In genomic region chr11:19997940-19998339, GRCm38 (mm10) we compare ENCODE assay signal across 11 mouse cellular contexts.
DNase-seq lines count a peak whose midpoint lies in the region; ATAC-seq and TF ChIP-seq lines count a peak whose summit lies in the region.
"Had no signal": no experiment of that assay in that cellular context is flagged by ENCODE, and none has a peak within 500 bp of the region (broad histone marks: within the 10 kb centered on the region; RNA-seq: fewer than 3 reads in every experiment).

No protein-coding gene starts in this region.

- H3K4me1 ChIP-seq in liver, postnatal 0 days (ENCODE audit: insufficient read depth): peaks cover 29% of the 10 kb centered on the region

- peaks cover 5% of the 10 kb centered on the region for H3K36me3 ChIP-seq in liver, postnatal 0 days (replicated peaks; ENCODE audit: insufficient read depth, low read length)

- H3K4me3 ChIP-seq in gastrocnemius, adult 2 months: 0 out of 2 replicates have a peak overlapping the region, but pooled peaks have one; percentile 17
- H3K4me3 ChIP-seq in liver, postnatal 0 days (ENCODE audit: low read depth, low read length): no peak overlapping the region
- H3K4me3 ChIP-seq: heart, embryonic 15.5 days; neural tube, embryonic 13.5 days had no signal

- intact Hi-C loops in gastrocnemius, adult 2 months (cut with DNase I): no loop called here

- no peaks in the 10 kb centered on the region for H3K9me3 ChIP-seq in liver, postnatal 0 days (ENCODE audit: low read length)
- H3K9me3 ChIP-seq: heart, embryonic 15.5 days; neural tube, embryonic 13.5 days had no signal

- no peak for DNase-seq in gastrocnemius, adult 2 months
- DNase-seq in gastrocnemius, postnatal 25 days: no peak
- peak; percentile 54 for DNase-seq in lung, postnatal 10 days
- no peak for DNase-seq in lung, postnatal 14 days
- DNase-seq in c-Kit-positive CD71-negative TER-119-negative erythroid progenitor cells, embryonic 14.5 days (ENCODE audit: low read depth): peak; percentile 49
- DNase-seq in liver, postnatal 0 days: peak; percentile 48
- DNase-seq in right cerebral cortex, postnatal 25 days: no peak
- DNase-seq: cerebellum, adult 8-10 months had no signal

- ATAC-seq in liver, postnatal 0 days: peak; percentile 22; the same call in 1 of the 2 replicates
- no peak for ATAC-seq in erythroblast, adult 5-6 weeks (replicated peaks; ENCODE audit: low FRiP score, poor library complexity, severe bottlenecking)

- no peak for TF ChIP-seq CTCF in gastrocnemius, adult 2 months (IDR thresholded peaks at IDR 0.05)
- TF ChIP-seq CTCF in liver, postnatal 0 days (IDR thresholded peaks at IDR 0.05; ENCODE audit: low read depth): no peak

- H3K9ac ChIP-seq in liver, postnatal 0 days (replicated peaks): no peak overlapping the region
- H3K9ac ChIP-seq: heart, embryonic 15.5 days; neural tube, embryonic 13.5 days had no signal

- H3K27ac ChIP-seq in gastrocnemius, adult 2 months: no peak overlapping the region
- no peak overlapping the region for H3K27ac ChIP-seq in liver, postnatal 0 days (ENCODE audit: low read depth)
- H3K27ac ChIP-seq: heart, embryonic 15.5 days; neural tube, embryonic 13.5 days had no signal

- no peak for TF ChIP-seq EP300 in liver, postnatal 0 days (IDR thresholded peaks at IDR 0.05; ENCODE audit: low read depth)

- H3K4me2 ChIP-seq in liver, postnatal 0 days (ENCODE audit: low read depth, low read length): no peak overlapping the region
- H3K4me2 ChIP-seq: heart, embryonic 15.5 days; neural tube, embryonic 13.5 days had no signal

- no peaks in the 10 kb centered on the region for H3K27me3 ChIP-seq in liver, postnatal 0 days (ENCODE audit: insufficient read depth, low read length)
- H3K27me3 ChIP-seq: heart, embryonic 15.5 days; neural tube, embryonic 13.5 days had no signal

- WGBS in liver, postnatal 0 days (ENCODE audit: insufficient replicate concordance): 18% methylated on average over 18 of the region's 18 CpGs

Comparison
In these comparisons a context has a peak if more than half of its experiments do, and no peak if none do; other contexts are left out.
1. DNase-seq: peak in lung, postnatal 10 days (single experiment), c-Kit-positive CD71-negative TER-119-negative erythroid progenitor cells, embryonic 14.5 days (single experiment) and liver, postnatal 0 days (single experiment); none in gastrocnemius, adult 2 months (single experiment), gastrocnemius, postnatal 25 days (single experiment), lung, postnatal 14 days (single experiment) and right cerebral cortex, postnatal 25 days (single experiment).